Mouse (Mus musculus) liver, embryonic 16.5 days (tissue): ENCODE results near the gene Abcb8. TPM values are rescaled to one million over a fixed set of nuclear protein-coding genes. Genes with fewer than 3 reads are reported as not detected.

Experiments
- ATAC-seq: fragments of 200-750 bp; cut with Nextera tagmentation; 2 replicates; pipeline ENCODE4 v1.8.0; 2017; ENCODE audit warnings: low read depth, mild to moderate bottlenecking, moderate number of reproducible peaks, moderate library complexity
- H3K27ac ChIP-seq: fragments of 300-500 bp; sonication (generic); 2 replicates; pipeline ENCODE4 v1.5.1; 2014; ENCODE audit warnings: mild to moderate bottlenecking, low read length
- H3K27me3 ChIP-seq: fragments of 300-500 bp; sonication (generic); 2 replicates; pipeline ENCODE4 v1.6.1; 2014; ENCODE audit warnings: low read depth, low read length, mixed read lengths; ENCODE audit not compliant: control insufficient read depth, insufficient read depth
- H3K36me3 ChIP-seq: fragments of 300-500 bp; sonication (generic); 2 replicates; pipeline ENCODE4 v1.6.1; 2014; ENCODE audit warnings: mild to moderate bottlenecking; ENCODE audit not compliant: control insufficient read depth, insufficient read depth
- H3K4me1 ChIP-seq: fragments of 300-500 bp; sonication (generic); 2 replicates; pipeline ENCODE4 v1.6.1; 2014; ENCODE audit warnings: low read depth, low read length, mixed read lengths; ENCODE audit not compliant: control insufficient read depth
- H3K4me2 ChIP-seq: fragments of 300-500 bp; sonication (generic); 2 replicates; pipeline ENCODE4 v1.6.1; 2014; ENCODE audit warnings: low read depth, low read length, mixed read lengths
- H3K4me3 ChIP-seq: fragments of 300-500 bp; sonication (generic); 2 replicates; pipeline ENCODE4 v1.5.1; 2014; ENCODE audit warnings: low read depth, mild to moderate bottlenecking, low read length
- H3K9ac ChIP-seq: fragments of 300-500 bp; sonication (generic); 2 replicates; pipeline ENCODE4 v1.6.1; 2014; ENCODE audit warnings: low read depth, low read length
- H3K9me3 ChIP-seq: fragments of 300-500 bp; sonication (generic); replicated peaks from 2 replicates; pipeline ENCODE4 v1.6.1; 2016; ENCODE audit warnings: low read length; ENCODE audit not compliant: control insufficient read depth
- WGBS: fragments of 180-500 bp; shearing (Covaris S2); extraction: QIAGEN DNeasy Blood & Tissue Kit; methylation state at CpG from one replicate; pipeline ENCODE4 v1.1.7; 2014; ENCODE audit not compliant: insufficient replicate concordance; 5-methylcytosine and 5-hydroxymethylcytosine counted together
- polyA plus RNA-seq: library from polyadenylated mRNA; unstranded; fragments of >200 nt; fragmentation: Nextera tagmentation; extraction: Ambion mirVana; gene quantifications from 2 replicates; pipeline ENCODE4 v1.2.1, GENCODE M21; 2015

The Abcb8 gene
- polyA plus RNA-seq, 1 experiment from 2014 or later = 29.6 TPM

DNA sequence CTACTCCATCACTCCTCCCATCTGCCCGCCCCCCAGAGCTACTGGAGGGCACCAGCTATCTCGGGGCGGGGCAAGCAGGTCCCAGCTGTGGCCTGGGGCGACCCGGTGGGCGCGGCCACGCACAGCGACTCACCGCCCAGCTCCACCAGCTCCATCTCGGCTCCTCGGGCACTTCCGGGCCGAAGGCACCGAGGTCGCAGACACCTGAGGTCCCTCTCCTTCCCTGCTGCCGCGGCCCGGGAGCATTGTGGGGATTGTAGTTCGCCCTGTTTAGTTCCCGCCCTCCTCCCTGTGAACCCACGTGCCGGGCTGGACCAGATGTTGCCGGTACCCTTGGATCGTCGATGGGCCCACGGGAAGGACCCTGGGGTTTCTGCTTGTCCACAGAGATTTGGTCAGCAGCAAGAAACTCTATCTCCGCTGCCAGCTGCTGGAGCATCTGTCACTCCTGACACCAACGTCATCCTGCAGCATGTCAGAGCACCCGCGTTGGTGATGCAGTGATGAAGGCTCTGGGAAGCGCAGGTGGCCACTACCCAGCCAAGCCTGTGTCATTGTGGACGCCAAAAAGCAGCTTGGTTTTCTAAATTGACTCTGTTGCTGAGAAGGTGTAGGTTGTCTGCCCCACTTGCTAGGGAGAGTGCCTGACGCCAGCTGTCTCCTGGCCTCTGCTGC is 54.3 kb downstream of the Abcb8 start, which contains the start of gene Tmub1:
Gene Tmub1 (minus strand): TSS at position 231 of the 675 bp plus-strand sequence.
- peak within 1 kb of the TSS; percentile 71 for H3K27ac ChIP-seq
- peak within 1 kb of the TSS; percentile 71 for H3K9ac ChIP-seq
- peaks cover 48% of the 10 kb centered on the region for H3K4me1 ChIP-seq
- no peaks in the 10 kb centered on the region for H3K27me3 ChIP-seq
- WGBS = 2% methylated on average over 34 of the region's 34 CpGs
- H3K4me3 ChIP-seq = peak within 1 kb of the TSS; percentile 74
- peak; percentile 61 for ATAC-seq
- H3K4me2 ChIP-seq = peak within 1 kb of the TSS; percentile 90
- H3K9me3 ChIP-seq = no peaks in the 10 kb centered on the region
- H3K36me3 ChIP-seq = no peaks in the 10 kb centered on the region

- Histone ChIP-seq H3K9ac (peak overlapping the region; percentile 84), H3K27ac (peak overlapping the region; percentile 95), H3K4me2 (peak overlapping the region; percentile 99), H3K27me3 (no peaks in the 10 kb centered on the region), H3K4me3 (peak overlapping the region; percentile 82), H3K9me3 (no peaks in the 10 kb centered on the region), H3K36me3 (no peaks in the 10 kb centered on the region), H3K4me1 (peaks cover 46% of the 10 kb centered on the region)
- ATAC-seq = peak; percentile 77
- WGBS = 2% methylated on average over 48 of the region's 66 CpGs
Measured at GRCm38 (mm10) chr5:24451264-24452029, 58.0 kb downstream of the Abcb8 start.

DNA sequence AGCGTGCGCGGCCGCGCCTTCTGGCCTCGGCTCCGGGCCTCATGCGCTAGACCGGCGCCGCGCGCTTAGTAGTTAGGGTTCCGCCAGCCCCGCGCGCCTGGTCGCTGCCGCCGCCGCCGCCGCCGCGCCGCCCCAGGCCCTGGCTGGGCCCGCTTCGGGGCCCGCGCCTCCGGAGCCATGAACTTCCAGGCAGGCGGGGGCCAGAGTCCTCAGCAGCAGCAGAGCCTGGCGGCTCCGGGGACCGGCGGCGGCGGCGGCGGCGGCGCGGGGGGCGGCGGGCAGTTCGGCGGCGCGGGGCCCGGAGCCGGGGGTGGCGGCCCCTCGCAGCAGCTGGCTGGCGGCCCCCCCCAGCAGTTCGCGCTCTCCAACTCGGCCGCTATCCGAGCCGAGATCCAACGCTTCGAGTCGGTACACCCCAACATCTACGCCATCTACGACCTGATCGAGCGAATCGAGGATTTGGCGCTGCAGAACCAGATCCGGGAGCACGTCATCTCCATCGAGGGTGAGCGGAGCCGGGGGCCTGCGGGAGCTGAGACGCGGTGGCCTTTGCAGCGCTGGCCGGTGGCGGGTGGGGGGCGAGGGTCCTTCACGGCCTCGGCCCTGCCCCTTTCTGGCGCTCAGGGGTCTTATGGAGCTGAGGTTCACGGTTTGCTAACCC is 58.7 kb downstream of the Abcb8 start, which contains the start of gene Agap3:
Gene Agap3 (plus strand): TSS at position 148 of the 661 bp plus-strand sequence.
- H3K9ac ChIP-seq = peak within 1 kb of the TSS; percentile 84
- H3K27ac ChIP-seq = peak within 1 kb of the TSS; percentile 95
- H3K27me3 ChIP-seq = no peaks in the 10 kb centered on the region
- peak within 1 kb of the TSS; percentile 82 for H3K4me3 ChIP-seq
- ATAC-seq = no peak
- H3K4me2 ChIP-seq = peak within 1 kb of the TSS; percentile 99
- H3K9me3 ChIP-seq = no peaks in the 10 kb centered on the region
- no peaks in the 10 kb centered on the region for H3K36me3 ChIP-seq
- H3K4me1 ChIP-seq = peaks cover 43% of the 10 kb centered on the region
- WGBS = under 1% methylated on average over 49 of the region's 85 CpGs

GRCm38 (mm10) chr5:24452691-24453233 is 59.3 kb downstream of the Abcb8 start:
- Histone ChIP-seq H3K9ac (peak overlapping the region; percentile 84), H3K27ac (peak overlapping the region; percentile 95), H3K4me3 (peak overlapping the region; percentile 82), H3K4me1 (peaks cover 38% of the 10 kb centered on the region), H3K27me3 (no peaks in the 10 kb centered on the region), H3K36me3 (no peaks in the 10 kb centered on the region), H3K4me2 (peak overlapping the region; percentile 99), H3K9me3 (no peaks in the 10 kb centered on the region)
- peak; percentile 3; the same call in 1 of the 2 replicates for ATAC-seq
- under 1% methylated on average over 29 of the region's 29 CpGs for WGBS

GRCm38 (mm10) chr5:24453283-24453984 is 60.0 kb downstream of the Abcb8 start:
- ATAC-seq = no peak
- Histone ChIP-seq H3K36me3 (no peaks in the 10 kb centered on the region; the same call in 1 of the 2 replicates), H3K4me1 (peaks cover 34% of the 10 kb centered on the region), H3K4me2 (peak overlapping the region; percentile 99), H3K9ac (peak overlapping the region; percentile 84), H3K27me3 (no peaks in the 10 kb centered on the region), H3K27ac (peak overlapping the region; percentile 7; the same call in 1 of the 2 replicates), H3K9me3 (no peaks in the 10 kb centered on the region), H3K4me3 (peak overlapping the region; percentile 82)
- WGBS = 36% methylated on average over 5 of the region's 5 CpGs

- H3K4me3 ChIP-seq = peak overlapping the region; percentile 82; the same call in 1 of the 2 replicates
- H3K4me1 ChIP-seq = peaks cover 34% of the 10 kb centered on the region
- no peak for ATAC-seq
- H3K27me3 ChIP-seq = no peaks in the 10 kb centered on the region
- H3K9ac ChIP-seq = no peak overlapping the region; the same call in 1 of the 2 replicates
- peak overlapping the region; percentile 99; the same call in 1 of the 2 replicates for H3K4me2 ChIP-seq
- WGBS = 40% methylated on average over 2 of the region's 2 CpGs
- H3K36me3 ChIP-seq = no peaks in the 10 kb centered on the region; the same call in 1 of the 2 replicates
- no peak overlapping the region for H3K27ac ChIP-seq
- no peaks in the 10 kb centered on the region for H3K9me3 ChIP-seq
Measured at GRCm38 (mm10) chr5:24453985-24454303, 60.5 kb downstream of the Abcb8 start.

DNA sequence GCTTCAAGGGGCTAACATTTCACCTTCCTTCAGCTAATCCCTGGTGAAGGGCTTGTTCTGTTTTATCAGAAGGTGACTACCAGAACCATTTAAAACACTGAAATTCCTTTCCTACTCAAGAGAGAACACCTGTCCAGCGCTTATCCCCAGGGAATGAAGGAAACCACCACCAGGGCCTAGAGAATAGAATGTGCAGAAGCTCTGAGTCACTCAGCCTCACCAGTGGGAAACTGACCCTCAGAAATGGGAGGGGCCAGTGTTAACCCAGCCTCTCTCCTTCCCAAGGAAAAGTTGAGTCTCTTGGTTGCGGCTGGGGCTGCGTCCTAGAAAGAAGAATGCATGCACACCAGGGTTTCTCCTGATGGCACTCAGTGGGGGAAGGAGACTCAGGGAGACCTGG is 61.6 kb downstream of the Abcb8 start:
- no peaks in the 10 kb centered on the region; the same call in 1 of the 2 replicates for H3K36me3 ChIP-seq
- H3K4me3 ChIP-seq = no peak overlapping the region
- H3K4me2 ChIP-seq = no peak overlapping the region
- H3K9ac ChIP-seq = no peak overlapping the region
- H3K4me1 ChIP-seq = peaks cover 34% of the 10 kb centered on the region
- H3K9me3 ChIP-seq = no peaks in the 10 kb centered on the region
- no peak overlapping the region for H3K27ac ChIP-seq
- no peaks in the 10 kb centered on the region for H3K27me3 ChIP-seq
- no peak for ATAC-seq
- WGBS = 84% methylated on average over 3 of the region's 3 CpGs

DNA sequence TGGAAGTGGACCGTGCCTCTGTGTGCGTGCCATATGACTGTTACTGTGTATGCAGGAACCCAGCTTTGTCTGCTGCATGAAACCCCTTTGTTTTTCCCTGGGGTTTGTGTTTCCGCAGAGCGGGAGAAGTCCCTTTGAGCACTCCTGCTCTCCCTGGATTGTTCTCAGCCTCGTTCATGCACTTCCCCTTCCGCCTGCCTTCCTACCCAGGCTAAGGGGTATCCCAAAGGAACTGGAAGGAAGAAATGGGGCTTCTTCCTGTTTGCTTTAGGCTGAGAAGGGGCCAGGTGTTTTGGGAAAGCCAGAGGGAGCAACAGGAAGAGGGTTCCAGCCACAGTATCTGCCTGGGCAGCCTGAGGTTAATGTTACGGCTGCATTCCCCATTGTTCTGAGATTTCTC is 62.1 kb downstream of the Abcb8 start:
- Histone ChIP-seq H3K9ac (no peak overlapping the region), H3K4me2 (no peak overlapping the region)

More for the DNA sequence above, 62.1 kb downstream of the Abcb8 start:
- Histone ChIP-seq H3K4me1 (peaks cover 34% of the 10 kb centered on the region), H3K9me3 (no peaks in the 10 kb centered on the region), H3K27ac (no peak overlapping the region), H3K27me3 (no peaks in the 10 kb centered on the region), H3K36me3 (no peaks in the 10 kb centered on the region; the same call in 1 of the 2 replicates), H3K4me3 (no peak overlapping the region)
- 73% methylated on average over 7 of the region's 7 CpGs for WGBS
- ATAC-seq = no peak
